Mouse (Mus musculus) spleen, postnatal 10 days (tissue): ENCODE results near the gene Slc37a1.

ENCODE experiments used
- DNase-seq, 2 experiments: peaks; one replicate each; pipeline ENCODE4 v3.0.0; 2021 to 2022; ENCODE audit warnings: low spot score in 2 of 2

Slc37a1 gene

GRCm38 (mm10) chr17:31286492-31286891, at the start of gene Slc37a1:
Slc37a1 (plus strand) TSS chr17:31286792.
- DNase-seq: no peak

- DNase-seq: no peak
Observed at GRCm38 (mm10) chr17:31238234-31239020, 48.2 kb upstream of the Slc37a1 start.

GRCm38 (mm10) chr17:31241156-31241555, 45.4 kb upstream of the Slc37a1 start:
- no peak for DNase-seq

- DNase-seq: peak in 1 of 2 experiments; percentile 71
Observed at GRCm38 (mm10) chr17:31242764-31243163, 43.8 kb upstream of the Slc37a1 start.

- DNase-seq: no peak
Observed at GRCm38 (mm10) chr17:31245321-31245720, 41.3 kb upstream of the Slc37a1 start.

- DNase-seq: no peak
Observed at GRCm38 (mm10) chr17:31247144-31247543, 39.4 kb upstream of the Slc37a1 start.

- DNase-seq: no peak
Observed at GRCm38 (mm10) chr17:31253951-31254350, 32.6 kb upstream of the Slc37a1 start.

GRCm38 (mm10) chr17:31254463-31254931, 32.1 kb upstream of the Slc37a1 start:
- DNase-seq: peak; percentile 63 to 79

- DNase-seq: no peak
Observed at GRCm38 (mm10) chr17:31257149-31257548, 29.4 kb upstream of the Slc37a1 start.

- no peak for DNase-seq
Observed at GRCm38 (mm10) chr17:31257898-31258297, 28.7 kb upstream of the Slc37a1 start.

GRCm38 (mm10) chr17:31258310-31258865, 28.2 kb upstream of the Slc37a1 start:
- DNase-seq: no peak

- no peak for DNase-seq
Observed at GRCm38 (mm10) chr17:31259145-31259544, 27.4 kb upstream of the Slc37a1 start.

GRCm38 (mm10) chr17:31259825-31260224, 26.8 kb upstream of the Slc37a1 start:
- peak in 1 of 2 experiments; percentile 58 for DNase-seq

- peak in 1 of 2 experiments; percentile 58 for DNase-seq
Observed at GRCm38 (mm10) chr17:31260430-31260829, 26.2 kb upstream of the Slc37a1 start.

GRCm38 (mm10) chr17:31261352-31261751, 25.2 kb upstream of the Slc37a1 start:
- no peak for DNase-seq

- DNase-seq: no peak
Observed at GRCm38 (mm10) chr17:31262715-31263114, 23.9 kb upstream of the Slc37a1 start.

GRCm38 (mm10) chr17:31263770-31264169, 22.8 kb upstream of the Slc37a1 start:
- DNase-seq: no peak

- DNase-seq: no peak
Observed at GRCm38 (mm10) chr17:31264372-31264771, 22.2 kb upstream of the Slc37a1 start.

GRCm38 (mm10) chr17:31265171-31265572, 21.4 kb upstream of the Slc37a1 start:
- DNase-seq: peak; percentile 59 to 71

- no peak for DNase-seq
Observed at GRCm38 (mm10) chr17:31265831-31266230, 20.8 kb upstream of the Slc37a1 start.

- DNase-seq: peak; percentile 38 to 52
Observed at GRCm38 (mm10) chr17:31266321-31266950, 20.2 kb upstream of the Slc37a1 start.

GRCm38 (mm10) chr17:31267138-31267537, 19.5 kb upstream of the Slc37a1 start:
- no peak for DNase-seq

- DNase-seq: no peak
Observed at GRCm38 (mm10) chr17:31267603-31268002, 19.0 kb upstream of the Slc37a1 start.
